Mouse (Mus musculus) heart, postnatal 36 days (tissue): ENCODE measurements at regions not wholly inside any gene's neighbourhood (a gene's known extent, or its start where the extent isn't known, plus 50 kb on each side); places are given as distances from the start of the nearest gene placed in this dataset.
A peak's percentile ranks its signal among the peaks of the same experiment; 100 is the strongest.

Experiments used
- DNase-seq, 2 experiments: peaks; one replicate each; pipeline ENCODE4 v3.0.0; 2021 to 2022
- intact Hi-C: fragments of 180-260 bp; cut with DNase I; formaldehyde crosslinking; loops from one replicate; pipeline ENCODE4 v1.15.1; 2025

DNA sequence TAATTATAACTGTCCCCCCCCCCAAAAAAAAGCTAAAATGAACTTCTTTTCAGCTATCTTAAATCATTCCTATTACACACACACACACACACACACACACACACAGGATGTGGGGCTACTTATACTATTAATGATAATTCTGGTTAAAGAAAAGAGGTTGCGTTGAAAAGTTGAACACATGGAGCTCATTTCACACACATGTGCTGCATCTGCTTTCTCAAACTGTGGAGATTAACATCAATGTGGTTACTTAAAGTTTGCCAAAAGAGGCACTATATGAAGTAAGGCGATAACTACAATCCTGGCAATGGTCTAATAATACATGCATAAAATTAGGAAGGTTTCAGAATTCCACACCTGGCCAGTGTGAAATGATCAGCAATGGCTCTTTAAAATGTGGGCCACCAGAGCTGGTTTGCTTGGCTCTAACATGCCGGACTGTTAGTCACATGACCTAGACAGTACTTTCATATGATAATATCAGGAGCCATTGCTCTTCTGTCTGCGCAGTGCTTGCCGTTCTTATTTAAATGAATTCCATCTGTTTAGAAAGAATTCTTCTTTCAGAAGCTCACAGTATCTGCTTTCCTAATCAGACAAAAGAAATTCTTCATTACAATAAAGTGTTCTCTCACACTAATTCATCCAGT lies 598.4 kb upstream of the Fam92a start:
- no peak for DNase-seq
- intact Hi-C loops = no loop called here

DNA sequence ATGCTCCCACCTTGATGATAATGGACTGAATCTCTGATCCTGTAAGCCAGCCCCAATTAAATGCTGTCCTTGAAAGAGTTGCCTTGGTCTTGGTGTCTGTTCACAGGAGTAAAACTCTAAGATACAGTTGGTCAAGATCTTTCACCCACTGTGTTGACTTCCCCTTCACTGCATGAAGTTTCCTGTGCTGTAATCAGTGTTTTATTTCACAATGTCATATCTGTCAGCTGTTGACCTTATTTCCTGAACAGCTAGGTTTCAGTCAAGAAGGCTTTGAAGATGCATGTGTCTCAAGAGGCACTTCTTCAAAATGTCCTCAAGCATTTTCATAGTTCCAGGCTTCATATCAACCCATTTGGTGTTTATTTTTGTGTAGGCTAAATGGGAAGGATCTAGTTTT lies 597.3 kb upstream of the Fam92a start:
- DNase-seq = no peak
- intact Hi-C loops = no loop called here

DNA sequence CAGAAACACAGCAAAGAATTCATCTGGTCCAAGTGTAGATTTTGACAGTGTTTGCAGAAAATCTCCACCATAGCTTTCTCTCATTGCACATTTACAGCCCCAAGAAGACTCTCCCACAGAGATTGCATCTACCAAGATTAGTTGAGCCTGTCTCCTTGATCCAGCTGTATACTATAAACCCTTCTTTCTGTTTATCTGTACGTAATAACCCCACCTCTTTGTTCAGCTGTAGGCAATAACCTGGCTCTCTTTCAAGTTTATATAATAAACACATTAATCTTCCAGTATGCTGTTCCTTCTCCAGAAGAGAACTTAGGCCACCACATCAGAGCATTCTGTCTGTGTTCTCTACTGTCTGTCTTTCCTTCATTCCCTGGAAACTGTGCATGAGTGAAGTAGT lies 594.9 kb upstream of the Fam92a start:
- intact Hi-C loops = no loop called here
- no peak for DNase-seq

DNA sequence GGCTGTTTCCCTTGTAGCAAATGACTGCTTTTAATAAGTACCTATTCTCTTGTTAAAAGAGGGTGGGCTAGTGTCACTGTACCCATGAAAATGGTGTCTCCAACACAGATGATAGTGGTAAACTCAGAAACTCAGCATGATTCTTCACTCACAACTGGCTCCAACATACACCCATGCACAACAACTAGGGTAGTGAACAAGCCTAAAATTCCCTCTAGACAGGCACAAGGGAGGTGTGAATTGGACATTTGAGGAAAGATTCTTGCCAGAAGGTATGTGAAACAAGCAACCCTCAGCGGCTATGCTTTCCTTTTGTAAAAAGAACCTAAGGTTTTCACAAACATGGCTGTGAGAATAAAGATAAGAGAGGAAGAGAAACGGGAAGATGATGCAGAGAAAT lies 579.0 kb upstream of the Fam92a start:
- intact Hi-C loops = no loop called here
- no peak for DNase-seq

DNA sequence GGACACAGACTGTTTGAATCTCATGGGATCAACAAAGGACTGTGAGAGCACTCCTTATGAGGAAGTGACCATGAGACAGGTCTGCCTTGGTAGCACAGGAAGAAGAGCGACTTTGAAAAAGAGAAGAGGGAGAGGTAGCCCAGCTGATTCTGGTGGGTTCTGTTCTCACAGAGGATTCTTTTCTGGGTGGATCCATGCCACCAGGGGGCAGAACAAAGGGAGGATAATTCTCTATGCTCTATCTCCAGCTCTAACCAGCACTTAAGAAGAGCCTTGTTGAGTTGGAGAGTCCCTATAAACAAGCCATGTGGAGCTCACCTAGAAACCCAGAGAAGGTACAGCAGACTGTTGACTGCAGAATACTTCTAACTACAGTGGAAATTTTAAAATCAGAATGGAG lies 578.1 kb upstream of the Fam92a start:
- intact Hi-C loops = no loop called here
- DNase-seq = no peak

DNA sequence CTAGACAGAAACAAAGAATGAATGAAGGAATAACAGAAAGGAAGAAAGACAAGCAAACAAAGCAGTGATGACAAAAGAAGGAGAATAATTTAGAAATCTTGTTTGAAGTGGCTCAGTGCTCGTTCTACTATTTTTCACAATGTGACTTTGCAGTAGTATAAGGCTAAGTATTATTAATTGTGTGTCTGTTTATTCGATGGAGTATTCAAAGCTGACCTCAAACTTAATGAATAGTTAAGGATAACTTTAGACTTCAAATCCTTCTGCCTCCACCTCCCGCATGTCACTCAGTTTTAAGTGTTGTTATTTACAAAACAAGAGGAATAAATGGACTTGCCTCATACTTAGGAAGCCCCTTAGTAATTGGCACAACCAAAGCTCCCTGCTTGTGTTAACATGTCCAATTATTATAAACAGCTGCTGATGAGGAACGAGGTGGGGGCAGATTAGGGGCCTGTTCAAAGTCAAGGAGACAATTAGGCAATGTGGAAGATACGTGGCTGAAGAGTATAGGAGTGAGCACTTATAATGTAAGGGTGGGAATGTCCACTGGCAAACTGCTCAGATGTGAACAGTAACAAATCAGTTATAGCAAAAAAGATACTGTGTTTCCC lies 572.0 kb upstream of the Fam92a start:
- intact Hi-C loops = no loop called here
- no peak for DNase-seq

DNA sequence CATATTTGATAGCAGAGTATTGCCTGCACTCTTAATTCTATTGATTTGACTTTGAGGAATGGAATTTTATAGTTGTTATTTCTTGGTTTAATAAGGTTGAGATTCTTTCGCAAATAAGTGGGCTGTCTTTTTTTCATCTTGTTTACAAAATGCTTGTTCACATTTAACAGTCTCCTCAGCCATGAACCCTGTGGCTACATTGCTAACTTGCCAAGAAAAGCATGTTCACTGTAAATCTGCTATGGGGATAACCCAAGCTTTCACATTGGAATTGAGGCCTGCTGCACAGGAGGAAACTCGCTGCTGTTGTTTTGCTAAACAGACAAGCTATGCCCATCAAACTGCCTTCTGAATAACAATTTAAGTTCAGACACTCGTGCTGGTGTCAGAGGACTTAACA lies 564.6 kb upstream of the Fam92a start:
- intact Hi-C loops = no loop called here
- no peak for DNase-seq

DNA sequence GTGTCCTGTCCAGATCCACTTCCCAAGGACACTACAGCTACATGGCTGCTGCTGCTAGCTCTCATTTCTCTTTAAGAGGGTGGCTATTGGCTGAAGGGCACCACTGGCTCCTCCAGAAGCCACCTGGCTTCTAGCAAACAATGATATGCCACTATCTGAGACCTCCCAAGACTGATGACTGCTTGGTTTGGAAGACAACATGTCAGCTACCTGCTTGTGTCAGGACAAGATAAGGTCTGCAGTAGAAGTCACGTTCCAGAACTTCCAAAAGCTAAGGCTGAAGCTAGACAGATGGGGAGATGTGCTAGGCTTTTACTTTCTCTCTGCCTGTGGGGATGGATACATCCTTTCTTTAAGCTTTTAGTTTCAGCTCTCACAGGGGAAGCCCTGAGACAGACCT lies 528.4 kb upstream of the Fam92a start:
- intact Hi-C loops = no loop called here

DNA sequence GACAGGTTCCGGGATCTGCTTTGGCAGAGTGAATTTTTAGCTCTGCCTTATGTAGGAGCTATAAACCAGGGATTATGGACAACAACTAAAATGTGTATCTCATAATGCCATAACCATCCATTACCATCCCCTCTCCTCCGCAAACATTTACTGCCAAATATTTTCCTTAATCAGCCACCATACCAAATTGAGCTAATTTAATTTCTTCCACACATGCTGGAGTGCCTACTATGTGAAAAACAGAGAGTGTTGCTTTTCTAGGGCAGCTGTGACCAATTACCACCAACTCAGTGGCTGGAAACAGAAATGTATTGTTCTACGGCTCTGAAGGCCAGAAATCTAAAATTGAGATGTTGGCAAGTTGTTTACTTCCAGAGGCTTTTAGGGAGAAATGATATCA lies 506.0 kb upstream of the Fam92a start:
- no peak for DNase-seq
- intact Hi-C loops = no loop called here

More for the DNA sequence above, 528.4 kb upstream of the Fam92a start:
- no peak for DNase-seq

DNA sequence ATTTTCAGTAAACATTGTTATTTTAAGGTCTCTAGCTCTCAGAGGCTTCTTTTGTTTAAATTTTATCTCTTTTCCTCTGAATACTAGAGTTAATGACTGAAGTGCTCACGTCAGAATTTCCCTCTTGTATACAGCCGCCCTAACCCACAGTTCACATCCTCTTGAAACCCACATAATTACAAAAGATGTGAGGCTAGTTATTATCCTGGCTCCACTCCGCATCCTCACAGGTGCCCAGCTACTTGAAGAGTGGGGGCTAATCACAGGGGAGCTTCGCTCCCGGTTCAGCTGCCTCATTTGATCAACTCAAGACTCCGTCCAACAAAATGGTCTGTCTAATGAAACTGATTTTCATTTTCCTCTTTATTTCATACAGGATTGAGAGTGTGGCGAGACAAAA lies 499.6 kb upstream of the Fam92a start:
- intact Hi-C loops = no loop called here
- DNase-seq = no peak

DNA sequence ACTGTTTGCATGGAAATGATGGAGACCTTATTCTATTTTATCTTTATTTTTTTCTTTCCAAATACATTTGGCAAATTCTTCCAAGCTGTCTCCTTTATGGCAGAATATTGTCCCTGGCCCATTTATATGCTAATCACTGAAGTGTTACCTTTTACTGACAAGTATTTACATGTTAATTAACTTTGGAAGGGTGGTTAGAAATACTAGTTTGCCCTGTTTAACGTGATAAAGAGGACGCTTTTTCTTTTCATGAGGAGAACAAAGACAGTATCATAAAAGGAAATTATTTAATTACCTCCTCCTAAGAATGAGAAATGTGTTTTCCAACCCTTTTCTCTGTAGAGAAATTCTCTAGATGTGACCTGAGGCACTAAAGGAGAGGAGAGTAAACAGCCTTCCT lies 491.4 kb upstream of the Fam92a start:
- intact Hi-C loops = no loop called here
- DNase-seq = no peak

DNA sequence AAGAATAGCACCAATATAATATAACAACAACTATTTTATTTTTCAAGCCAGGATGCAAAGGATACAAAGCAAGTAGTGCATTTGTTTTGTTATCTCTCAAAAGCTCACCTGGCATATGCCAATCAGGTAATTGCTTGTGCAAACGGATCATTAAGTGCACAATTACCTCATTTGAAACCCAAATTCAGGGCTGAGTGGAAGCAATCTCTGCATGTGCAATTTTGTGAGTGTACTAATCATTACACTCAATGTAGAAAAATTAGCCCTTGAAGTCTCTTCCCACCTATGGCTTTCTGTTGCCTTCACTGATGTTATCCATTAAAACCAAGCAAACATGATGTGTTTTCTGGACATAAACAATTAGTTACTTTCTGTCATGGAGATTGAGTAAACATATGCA lies 490.9 kb upstream of the Fam92a start:
- intact Hi-C loops = no loop called here

DNA sequence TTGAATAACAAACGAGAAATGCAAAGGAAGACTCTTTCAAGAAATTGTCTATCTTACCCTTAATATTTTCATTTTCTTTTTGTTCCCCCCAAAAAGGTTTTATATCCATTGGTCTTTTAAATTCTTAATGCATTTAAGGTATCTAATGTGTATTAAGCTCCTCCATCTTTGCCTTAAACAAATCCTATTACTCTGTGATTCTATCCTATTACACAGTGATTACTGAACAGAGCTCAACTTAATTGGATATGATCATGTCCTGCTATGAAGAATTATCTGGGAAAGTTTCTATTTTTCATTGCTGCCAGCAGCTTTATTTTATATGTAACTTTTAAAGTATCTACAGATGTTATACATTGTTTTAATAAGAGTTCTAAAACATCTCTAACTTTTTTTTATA lies 487.3 kb upstream of the Fam92a start:
- intact Hi-C loops = no loop called here
- DNase-seq = no peak

More for the DNA sequence above, 490.9 kb upstream of the Fam92a start:
- no peak for DNase-seq

DNA sequence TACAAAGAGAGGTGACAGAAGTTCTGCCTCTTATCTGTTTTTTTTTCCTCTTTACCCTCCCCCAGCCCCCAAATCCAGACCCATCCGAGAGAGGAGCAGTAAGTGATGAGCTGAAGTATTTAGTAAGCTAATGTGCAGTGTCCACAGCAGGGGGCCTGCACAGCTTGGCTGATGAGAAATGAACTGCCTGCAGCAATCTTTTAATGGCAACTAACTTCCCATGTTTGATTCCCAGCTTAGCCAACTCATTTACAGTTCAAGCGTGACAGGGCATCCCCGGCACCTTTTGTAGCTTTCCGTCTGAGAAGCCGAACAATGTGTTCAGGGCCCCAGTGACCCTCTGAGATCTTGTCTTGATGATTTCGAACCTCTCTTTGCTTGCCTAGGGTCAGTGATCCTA lies 486.8 kb upstream of the Fam92a start:
- DNase-seq = no peak
- intact Hi-C loops = no loop called here

DNA sequence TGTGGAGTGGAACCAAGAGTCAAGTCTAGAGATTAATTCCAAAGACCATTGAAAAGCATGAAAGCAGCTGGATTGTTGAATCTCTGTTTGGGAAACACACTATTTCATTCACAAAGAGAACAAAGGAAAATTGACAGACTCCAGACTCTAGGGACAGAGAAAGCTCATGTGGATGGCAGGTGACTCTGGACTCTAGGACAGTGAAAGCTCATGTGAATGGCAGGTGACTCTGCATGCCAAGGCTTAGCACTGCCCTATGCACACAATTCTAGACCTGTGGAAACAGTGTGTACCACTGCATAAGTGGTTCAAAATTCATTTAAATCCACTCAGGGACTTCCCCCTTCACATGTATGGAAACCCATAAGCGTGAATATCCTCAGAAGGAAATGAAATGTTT lies 486.0 kb upstream of the Fam92a start:
- DNase-seq = no peak
- intact Hi-C loops = no loop called here

DNA sequence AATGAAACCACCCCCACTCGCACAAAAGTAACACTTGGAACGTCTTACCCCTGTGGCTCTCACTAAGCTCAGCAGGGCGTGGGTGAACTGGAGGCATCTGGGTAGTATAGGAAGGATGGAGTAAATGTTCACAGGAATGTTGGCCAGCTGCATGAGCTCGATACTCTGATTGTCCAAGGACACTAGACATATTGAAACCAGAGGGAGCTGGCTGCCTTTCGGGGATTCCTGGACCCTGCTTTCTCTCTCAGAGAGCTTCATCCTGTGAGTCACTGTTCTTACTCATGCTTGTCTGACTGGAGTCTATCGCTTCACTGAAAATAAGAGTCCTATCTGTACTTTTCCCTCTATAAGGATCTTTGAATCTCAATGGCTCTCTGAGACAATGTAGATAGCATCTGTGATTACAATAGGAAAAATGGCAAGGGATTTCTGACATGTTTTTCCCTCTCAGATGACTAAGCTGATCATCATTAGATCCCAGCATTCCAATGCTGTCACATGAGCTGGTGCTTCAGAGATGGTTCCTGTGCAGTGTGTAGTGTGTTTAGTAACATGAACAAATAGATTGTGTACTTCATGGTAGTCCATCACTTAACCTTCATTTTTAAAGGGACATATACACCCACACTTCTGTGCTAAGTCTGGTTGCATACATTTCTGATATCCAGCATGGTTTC lies 485.2 kb upstream of the Fam92a start:
- intact Hi-C loops = no loop called here
- peak in 1 of 2 experiments; percentile 6 for DNase-seq

DNA sequence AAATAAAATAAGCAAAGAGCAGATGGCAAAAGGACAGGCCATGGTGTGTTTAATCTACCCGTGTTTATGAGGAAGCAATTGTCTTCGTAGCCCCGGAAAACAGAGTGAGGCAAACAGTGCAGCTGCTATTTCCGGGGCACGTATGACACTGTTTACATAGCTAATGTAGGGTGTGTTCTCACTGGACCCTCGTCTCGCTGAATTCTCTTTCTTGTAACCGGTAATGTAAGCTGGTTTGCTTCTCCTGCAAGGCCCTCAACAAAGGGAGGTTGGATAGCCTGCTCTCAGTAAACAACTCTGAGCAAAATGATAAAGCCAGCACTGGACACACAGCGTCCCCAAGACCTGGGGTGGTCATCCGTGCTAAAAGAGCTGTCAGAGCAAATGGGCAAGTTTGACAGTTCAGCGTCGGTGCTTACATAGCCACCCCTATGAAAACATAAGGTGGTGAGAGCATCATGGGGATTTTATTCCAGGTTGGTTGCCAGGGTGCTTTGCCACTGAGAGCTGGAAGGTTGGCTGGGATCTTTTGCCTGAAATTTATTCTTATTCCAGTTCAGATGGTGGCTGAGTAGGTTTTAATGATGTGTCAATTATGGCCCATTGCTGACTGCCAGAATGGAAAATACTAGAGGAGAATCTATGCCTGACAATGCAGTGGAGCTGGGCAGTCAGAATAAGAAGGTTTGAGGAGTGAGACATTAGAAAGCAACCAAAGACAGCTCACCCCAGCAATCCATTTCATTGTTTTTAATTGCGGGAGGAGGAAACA lies 483.8 kb upstream of the Fam92a start:
- intact Hi-C loops = no loop called here
- no peak for DNase-seq

DNA sequence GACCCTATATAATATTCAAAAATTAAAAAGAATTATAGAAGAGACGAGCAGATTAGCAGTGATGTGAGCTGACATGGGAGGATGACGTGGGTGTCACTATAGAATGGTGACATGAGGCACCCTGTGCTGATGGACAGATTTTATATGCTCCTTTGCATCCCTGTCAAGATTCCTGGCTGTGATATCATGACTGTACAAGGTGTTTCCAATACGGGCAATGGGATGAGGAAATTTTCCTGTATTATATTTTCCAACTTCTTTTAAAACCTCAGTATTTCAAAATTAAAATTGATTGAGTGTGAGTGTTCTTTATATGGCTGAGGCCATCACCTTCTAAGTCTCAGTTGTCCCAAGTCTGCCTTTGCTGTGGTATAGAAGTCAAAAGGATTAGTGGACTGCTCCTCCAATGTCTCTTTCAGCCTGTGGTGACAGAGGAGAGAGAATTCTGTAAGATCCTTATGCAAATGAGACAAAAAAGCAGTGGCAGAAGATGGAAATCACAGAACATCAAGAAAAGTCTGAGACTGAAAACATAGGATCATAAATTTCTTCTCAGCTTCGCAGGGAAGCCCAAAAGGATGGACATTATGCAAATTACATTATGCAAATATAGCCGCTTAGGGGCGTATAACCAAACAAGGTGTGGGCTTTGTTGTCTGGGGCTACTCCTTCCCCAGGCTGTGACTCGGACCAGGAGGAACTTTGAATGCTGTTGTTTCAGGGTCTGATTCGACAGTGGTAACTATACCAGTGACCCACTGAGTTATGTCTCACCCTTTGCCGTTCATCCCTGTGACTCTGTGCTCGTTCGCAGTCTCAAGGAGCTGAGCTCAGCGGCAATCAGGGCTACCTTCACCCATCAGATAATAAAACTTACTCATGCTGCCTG lies 483.0 kb upstream of the Fam92a start:
- DNase-seq = no peak
- intact Hi-C loops = no loop called here

DNA sequence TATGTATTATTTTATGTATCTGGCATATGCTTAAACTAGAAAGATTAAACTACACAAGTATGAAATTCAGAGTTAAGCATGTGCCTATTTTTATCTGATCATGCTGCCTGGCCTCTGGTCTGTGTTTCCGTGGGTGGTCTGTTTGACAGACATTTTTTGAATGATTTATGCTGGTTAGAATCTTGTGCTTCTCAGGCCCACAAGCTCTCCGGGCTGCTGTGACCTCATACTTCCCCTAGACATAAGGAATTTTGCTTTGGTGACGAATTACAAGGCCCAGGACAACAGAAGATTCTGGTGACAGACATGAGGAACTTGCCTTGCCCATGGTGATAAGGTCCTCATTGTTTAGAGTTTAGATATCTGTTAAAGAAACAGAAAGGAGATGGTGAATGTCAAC lies 475.9 kb upstream of the Fam92a start:
- intact Hi-C loops = no loop called here
- DNase-seq = no peak

DNA sequence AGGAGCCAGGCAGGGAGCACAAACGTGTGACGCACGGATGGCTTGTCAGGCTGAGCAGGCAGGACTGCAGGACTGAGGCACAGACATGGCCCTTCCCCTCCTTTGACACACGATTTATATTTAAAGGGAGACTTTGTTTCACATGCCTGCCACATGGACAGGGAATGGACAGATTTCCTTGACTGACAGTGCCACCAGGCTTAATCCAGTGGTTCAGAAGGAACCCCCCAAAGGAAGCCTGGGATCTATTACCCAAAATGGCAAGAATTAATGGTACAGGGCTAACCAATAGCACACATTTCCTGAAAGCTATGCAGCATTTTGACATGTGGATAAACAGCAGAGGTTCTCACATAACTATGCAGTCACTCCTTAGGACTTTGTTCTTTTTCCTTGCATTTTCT lies 470.7 kb upstream of the Fam92a start:
- no peak for DNase-seq
- intact Hi-C loops = no loop called here

DNA sequence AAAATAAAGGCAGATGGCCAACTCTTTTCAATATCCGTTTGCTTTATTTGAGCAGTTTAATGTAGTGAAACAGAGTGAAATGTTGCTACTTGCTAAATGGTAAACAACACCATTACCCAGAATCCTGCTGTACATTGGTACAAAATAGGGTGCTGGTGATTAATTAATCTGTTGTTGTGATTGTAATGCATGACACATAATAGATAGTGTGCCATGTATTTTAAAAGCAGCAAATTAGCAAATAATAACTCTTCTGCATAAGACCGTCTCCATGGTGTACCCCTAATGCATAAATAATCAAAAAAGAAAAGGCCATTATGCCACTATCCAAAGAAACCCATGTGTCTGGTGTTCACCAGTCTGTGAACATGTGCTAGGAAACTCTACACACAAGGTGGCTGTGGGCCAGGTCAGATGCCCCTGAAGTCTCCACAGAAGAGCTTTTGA lies 457.6 kb upstream of the Fam92a start:
- intact Hi-C loops = no loop called here
- no peak for DNase-seq
